Mouse (Mus musculus) heart, adult 2 months (tissue): ENCODE measurements around the gene Plekhm2.

ENCODE experiments used
- CTCF ChIP-seq: fragments of 200-600 bp; IDR thresholded peaks from 2 replicates; pipeline ENCODE4 v1.8.1; 2022; ENCODE audit warnings: antibody characterized with exemption, mild to moderate bottlenecking, moderate library complexity
- EP300 ChIP-seq: fragments of 200-500 bp; IDR thresholded peaks from 2 replicates; pipeline ENCODE4 v1.6.1; 2011; ENCODE audit warnings: low read depth, low read length, control low read depth; ENCODE audit not compliant: insufficient read depth
- POLR2A ChIP-seq: fragments of 200-500 bp; IDR thresholded peaks from 2 replicates; pipeline ENCODE4 v1.6.1; 2011; ENCODE audit warnings: mild to moderate bottlenecking, low read depth, low read length, control low read depth; ENCODE audit not compliant: insufficient read depth

GRCm38 (mm10) chr4:141598894-141599250, 65.8 kb downstream of the Plekhm2 start:
- no peak for TF ChIP-seq POLR2A
- TF ChIP-seq EP300: no peak
- no peak for TF ChIP-seq CTCF
